Mouse (Mus musculus): ENCODE data around the gene Phactr4. TPM values are rescaled to one million over a fixed set of nuclear protein-coding genes. Genes with fewer than 3 reads are reported as not detected.

Gene Phactr4
- polyA plus RNA-seq, 1 experiment from 2014 or later, result 22.5 TPM

- Histone ChIP-seq H3K4me1 (peaks cover 15% of the 10 kb centered on the region), H3K27ac (peak overlapping the region; percentile 95), H3K9me3 (no peaks in the 10 kb centered on the region), H3K36me3 (replicated peaks) (peaks cover 52% of the 10 kb centered on the region), H3K4me3 (peak overlapping the region; percentile 89), H3K27me3 (ENCODE audit: poor library complexity, severe bottlenecking) (no peaks in the 10 kb centered on the region)
- DNase-seq (ENCODE audit: extremely low spot score, low spot score), result no peak
- WGBS, result 1% methylated on average over 15 of the region's 15 CpGs
Measured at GRCm38 (mm10) chr4:132309140-132309848, 113.0 kb downstream of the Phactr4 start.

- peaks cover 45% of the 10 kb centered on the region for H3K36me3 ChIP-seq (replicated peaks)
- peaks cover 15% of the 10 kb centered on the region for H3K4me1 ChIP-seq
- 2% methylated on average over 41 of the region's 41 CpGs for WGBS
- H3K27ac ChIP-seq, result peak overlapping the region; percentile 95
- no peaks in the 10 kb centered on the region for H3K9me3 ChIP-seq
- H3K27me3 ChIP-seq (ENCODE audit: poor library complexity, severe bottlenecking), result no peaks in the 10 kb centered on the region
- H3K4me3 ChIP-seq, result peak overlapping the region; percentile 89
- DNase-seq (ENCODE audit: extremely low spot score, low spot score), result peak; percentile 90
Measured at GRCm38 (mm10) chr4:132308437-132309139, 113.7 kb downstream of the Phactr4 start.

GRCm38 (mm10) chr4:132306004-132306403, 116.3 kb downstream of the Phactr4 start:
- 84% methylated on average over 6 of the region's 6 CpGs for WGBS
- H3K4me3 ChIP-seq, result no peak overlapping the region
- DNase-seq (ENCODE audit: extremely low spot score, low spot score), result no peak
- peaks cover 4% of the 10 kb centered on the region; the same call in 1 of the 2 replicates for H3K27me3 ChIP-seq (ENCODE audit: poor library complexity, severe bottlenecking)
- H3K4me1 ChIP-seq, result peaks cover 30% of the 10 kb centered on the region
- H3K36me3 ChIP-seq (replicated peaks), result peaks cover 19% of the 10 kb centered on the region
- no peaks in the 10 kb centered on the region for H3K9me3 ChIP-seq
- H3K27ac ChIP-seq, result no peak overlapping the region

Small RNAs within 50 kb of the gene (microRNA-seq; reads per million reads assigned to microRNA genes)
- gene Gm25707, result not detected

Other genes with a start within 250 kb of the Phactr4 start
- gene Ythdf2, start 210.2 kb downstream of the Phactr4 start, polyA plus RNA-seq (2016; fragmentation: Nextera tagmentation; extraction: Ambion mirVana), result 142 and 151 TPM in 2 replicates
- 45.4 and 50.6 TPM in 2 replicates for gene Gmeb1, start 160.9 kb downstream of the Phactr4 start, polyA plus RNA-seq (2016; fragmentation: Nextera tagmentation; extraction: Ambion mirVana)
- 71.0 and 73.1 TPM in 2 replicates for gene Taf12, start 148.1 kb downstream of the Phactr4 start, polyA plus RNA-seq (2016; fragmentation: Nextera tagmentation; extraction: Ambion mirVana)
- gene Rab42, start 119.1 kb downstream of the Phactr4 start, polyA plus RNA-seq (2016; fragmentation: Nextera tagmentation; extraction: Ambion mirVana), result 0.97 and 1.2 TPM in 2 replicates
- gene Trnau1ap, start 93.0 kb downstream of the Phactr4 start, polyA plus RNA-seq (2016; fragmentation: Nextera tagmentation; extraction: Ambion mirVana), result 91.4 and 91.8 TPM in 2 replicates
- gene Rcc1, start 68.9 kb downstream of the Phactr4 start, polyA plus RNA-seq (2016; fragmentation: Nextera tagmentation; extraction: Ambion mirVana), result 193 and 194 TPM in 2 replicates
- gene Med18, start 41.4 kb upstream of the Phactr4 start, polyA plus RNA-seq (2016; fragmentation: Nextera tagmentation; extraction: Ambion mirVana), result 39.8 and 41.8 TPM in 2 replicates
- gene Sesn2, start 88.0 kb upstream of the Phactr4 start, polyA plus RNA-seq (2016; fragmentation: Nextera tagmentation; extraction: Ambion mirVana), result 12.0 and 13.5 TPM in 2 replicates
- gene Atpif1, start 111.2 kb upstream of the Phactr4 start, polyA plus RNA-seq (2016; fragmentation: Nextera tagmentation; extraction: Ambion mirVana), result 896 and 909 TPM in 2 replicates
- gene Dnajc8, start 113.1 kb upstream of the Phactr4 start, polyA plus RNA-seq (2016; fragmentation: Nextera tagmentation; extraction: Ambion mirVana), result 211 and 220 TPM in 2 replicates
- gene Ptafr, start 141.6 kb upstream of the Phactr4 start, polyA plus RNA-seq (2016; fragmentation: Nextera tagmentation; extraction: Ambion mirVana), result 0.28 and 0.32 TPM in 2 replicates
- 35.6 and 39.1 TPM in 2 replicates for gene Eya3, start 216.5 kb upstream of the Phactr4 start, polyA plus RNA-seq (2016; fragmentation: Nextera tagmentation; extraction: Ambion mirVana)

Measured in forebrain, embryonic 10.5 days (tissue).